Mouse (Mus musculus) kidney, adult 8-10 months (tissue): Measurements from ENCODE around the gene Uba7.

Experiments used
- DNase-seq, 2 experiments: peaks; one replicate each; pipeline ENCODE4 v3.0.0; 2022

Gene Uba7

GRCm38 (mm10) chr9:107962916-107963315 lies 12.4 kb upstream of the Uba7 start:
- no peak for DNase-seq

- DNase-seq, result peak; percentile 41 to 76
Observed at GRCm38 (mm10) chr9:107963700-107964099, 11.6 kb upstream of the Uba7 start.

GRCm38 (mm10) chr9:107964681-107965080 lies 10.6 kb upstream of the Uba7 start:
- no peak for DNase-seq

- no peak for DNase-seq
Observed at GRCm38 (mm10) chr9:107966676-107967075, 8.6 kb upstream of the Uba7 start.

GRCm38 (mm10) chr9:107967437-107967836 lies 7.9 kb upstream of the Uba7 start:
- no peak for DNase-seq

GRCm38 (mm10) chr9:107968531-107968930 lies 6.8 kb upstream of the Uba7 start:
- DNase-seq, result no peak

- no peak for DNase-seq
Observed at GRCm38 (mm10) chr9:107970311-107970710, 5.0 kb upstream of the Uba7 start.

- DNase-seq, result no peak
Observed at GRCm38 (mm10) chr9:107971690-107972541, 3.4 kb upstream of the Uba7 start.

GRCm38 (mm10) chr9:107974491-107975171 lies 674 bp upstream of the Uba7 start:
- no peak for DNase-seq

GRCm38 (mm10) chr9:107978815-107979214 lies 3.5 kb downstream of the Uba7 start:
- DNase-seq, result no peak

- DNase-seq, result no peak
Observed at GRCm38 (mm10) chr9:107981684-107982605, 6.6 kb downstream of the Uba7 start.

GRCm38 (mm10) chr9:107982681-107983346 lies 7.5 kb downstream of the Uba7 start, which contains the start of gene Gm20661:
TSS of gene Gm20661 (plus strand) at chr9:107983058.
- DNase-seq, result peak; percentile 63 to 72

- DNase-seq, result peak; percentile 79 to 89
Observed at GRCm38 (mm10) chr9:107983421-107983890, 8.2 kb downstream of the Uba7 start.

- no peak for DNase-seq
Observed at GRCm38 (mm10) chr9:107984052-107984753, 8.9 kb downstream of the Uba7 start.

GRCm38 (mm10) chr9:107984754-107985055 lies 9.4 kb downstream of the Uba7 start:
- no peak for DNase-seq

GRCm38 (mm10) chr9:107985131-107986119 lies 10.1 kb downstream of the Uba7 start, which contains the start of gene Inka1:
TSS of gene Inka1 (minus strand) at chr9:107985879.
- DNase-seq, result peak; percentile 75 to 84

GRCm38 (mm10) chr9:107986376-107986775 lies 11.1 kb downstream of the Uba7 start:
- peak; percentile 72 to 82 for DNase-seq

GRCm38 (mm10) chr9:107987950-107988349 lies 12.6 kb downstream of the Uba7 start:
- no peak for DNase-seq

- DNase-seq, result no peak
Observed at GRCm38 (mm10) chr9:107992197-107992596, 16.9 kb downstream of the Uba7 start, which contains the start of gene Cdhr4. TSS of gene Cdhr4 (plus strand) at chr9:107992497.

- DNase-seq, result no peak
Observed at GRCm38 (mm10) chr9:107993013-107993412, 17.7 kb downstream of the Uba7 start.
